Mouse (Mus musculus) kidney, adult 18-20 months (tissue): ENCODE data around the gene Tmem63b.

Experiments used
- DNase-seq: peaks from one replicate; pipeline ENCODE4 v3.0.0; 2021

Tmem63b gene

DNA sequence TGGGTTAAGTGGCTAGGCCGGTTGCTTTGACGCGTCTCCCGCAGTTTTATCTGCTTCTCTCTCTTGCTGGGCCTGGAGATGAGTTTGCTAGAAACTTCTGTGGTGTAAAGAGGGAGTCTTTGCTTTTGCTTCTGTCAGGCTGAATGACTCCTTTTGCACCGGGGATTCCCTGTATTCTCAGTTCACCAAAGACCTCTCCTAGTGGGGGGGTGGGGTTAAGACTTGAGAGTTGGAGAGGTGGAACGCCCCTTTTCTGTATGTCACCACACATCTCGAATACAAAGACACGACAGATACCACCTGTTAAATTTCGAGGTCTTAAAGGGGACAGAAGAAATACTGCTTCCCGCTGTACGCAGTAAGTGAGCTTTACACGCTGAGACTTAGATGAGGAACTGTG lies at the start of gene Tmem63b:
TSS of gene Tmem63b (minus strand) at position 190 of the 400 bp plus-strand sequence.
- no peak for DNase-seq

DNA sequence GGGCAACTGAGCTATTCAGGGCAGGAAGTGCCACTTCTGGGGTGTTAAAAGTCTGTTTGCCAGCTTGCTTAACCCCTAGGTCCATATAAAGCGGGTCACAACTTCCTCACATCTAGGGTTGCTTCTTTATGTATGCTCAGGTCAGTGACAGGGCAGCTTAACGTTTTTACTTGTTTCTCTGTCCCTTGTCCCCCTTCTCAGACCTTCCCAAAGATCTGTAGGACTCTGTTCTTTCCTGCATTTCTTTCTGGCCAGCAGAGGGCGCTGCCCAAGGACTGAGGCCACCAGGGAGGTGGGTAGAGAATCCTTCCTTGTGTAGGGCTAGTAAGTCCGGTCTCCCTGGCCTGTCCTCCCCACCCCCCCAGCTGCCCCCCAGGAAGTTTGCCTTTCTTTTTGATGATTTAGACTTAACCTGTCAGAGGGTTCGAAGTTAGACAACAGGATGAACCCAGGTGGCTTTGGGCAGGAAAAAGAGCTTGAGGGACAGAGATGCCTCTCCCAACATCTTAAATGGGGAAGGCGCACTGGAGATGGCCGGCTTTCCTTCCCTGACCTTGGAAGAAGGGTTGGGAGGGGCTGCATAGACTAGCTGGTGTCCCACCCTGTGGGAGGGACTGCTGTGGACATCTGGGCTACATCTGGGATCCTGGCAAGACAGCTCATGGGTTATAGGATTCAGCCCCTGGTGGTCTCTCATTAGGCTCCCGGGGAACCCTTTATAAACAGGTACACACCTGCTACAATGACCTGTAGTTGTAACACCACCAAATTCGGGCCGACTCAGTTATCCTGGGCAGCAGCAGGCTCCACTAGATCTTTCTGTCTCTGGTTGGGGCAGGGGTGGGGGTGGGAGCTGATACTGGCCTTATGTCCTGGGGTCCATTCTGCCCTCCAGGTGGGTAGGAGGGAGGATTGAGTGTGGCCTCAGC lies 48.9 kb upstream of the Tmem63b start:
- peak; percentile 86 for DNase-seq

DNA sequence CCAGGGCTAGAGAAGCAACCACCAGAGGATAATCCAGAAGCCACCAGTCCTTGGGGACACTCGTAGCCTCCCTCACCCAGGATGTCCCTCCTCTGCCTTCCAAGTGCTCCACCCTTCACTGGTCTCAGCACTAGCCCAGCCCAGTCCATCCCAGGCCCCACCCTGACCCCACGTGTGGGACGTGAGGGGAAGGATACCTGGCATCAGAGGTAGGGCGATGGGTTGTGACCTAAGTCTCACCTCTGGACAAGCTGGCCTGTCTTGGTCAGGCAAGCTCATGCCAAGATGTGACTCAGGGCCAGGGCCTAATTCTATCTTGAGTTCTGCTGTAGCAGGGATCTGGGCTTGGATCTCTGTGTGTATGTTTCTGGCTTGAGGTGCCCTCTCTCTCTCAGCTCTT lies 48.2 kb upstream of the Tmem63b start:
- no peak for DNase-seq

DNA sequence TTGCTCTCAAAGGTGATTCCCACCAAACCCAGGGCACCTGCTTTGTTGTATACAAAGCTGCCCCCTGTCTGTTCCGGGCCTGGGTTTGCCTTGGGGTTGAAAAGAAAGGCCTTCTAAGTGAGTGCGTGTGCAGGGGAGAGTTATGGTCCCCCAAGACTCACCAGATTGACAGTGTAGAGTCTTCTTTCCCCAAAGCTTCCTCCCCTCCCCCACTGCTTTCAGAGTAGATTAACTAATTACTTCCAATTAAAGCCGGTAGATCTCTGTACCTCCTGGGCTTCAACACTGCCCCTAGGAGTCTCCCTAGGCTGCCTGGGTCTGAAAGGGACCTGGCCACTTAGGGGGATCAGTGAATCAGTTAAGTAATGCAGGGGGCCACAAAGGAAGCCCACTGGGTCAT lies 47.6 kb upstream of the Tmem63b start:
- peak; percentile 20 for DNase-seq

DNA sequence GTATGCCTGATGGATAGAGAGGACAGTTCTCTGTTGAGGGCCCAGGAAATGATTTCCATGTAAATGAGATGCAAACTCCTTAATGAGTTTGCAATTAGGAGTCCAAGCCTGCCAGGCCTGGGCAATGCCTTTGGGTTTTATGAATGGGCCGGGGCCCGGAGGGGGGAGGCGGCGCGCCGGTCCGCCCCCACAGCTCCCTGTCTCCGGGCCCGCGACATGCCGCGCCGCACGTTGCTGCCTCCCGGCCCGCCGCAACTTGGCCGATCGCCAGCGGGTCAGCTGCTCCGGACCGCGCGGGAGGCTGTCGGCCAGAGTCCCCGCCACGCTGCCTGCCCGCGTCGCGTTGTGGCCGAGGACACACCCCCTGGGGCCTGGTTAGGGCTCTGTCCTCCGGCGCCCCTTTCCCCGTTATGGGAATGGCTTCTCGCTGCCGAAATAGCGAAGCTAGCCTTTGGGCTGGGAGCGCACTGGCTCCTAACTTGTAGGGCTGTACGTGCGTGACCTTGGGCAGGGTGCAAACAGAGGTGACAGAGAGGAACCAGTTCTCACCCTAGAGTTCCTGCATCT lies 47.1 kb upstream of the Tmem63b start, which contains the start of gene 1600014C23Rik:
TSS of gene 1600014C23Rik (minus strand) at position 110 of the 567 bp plus-strand sequence.
- DNase-seq = peak; percentile 80

DNA sequence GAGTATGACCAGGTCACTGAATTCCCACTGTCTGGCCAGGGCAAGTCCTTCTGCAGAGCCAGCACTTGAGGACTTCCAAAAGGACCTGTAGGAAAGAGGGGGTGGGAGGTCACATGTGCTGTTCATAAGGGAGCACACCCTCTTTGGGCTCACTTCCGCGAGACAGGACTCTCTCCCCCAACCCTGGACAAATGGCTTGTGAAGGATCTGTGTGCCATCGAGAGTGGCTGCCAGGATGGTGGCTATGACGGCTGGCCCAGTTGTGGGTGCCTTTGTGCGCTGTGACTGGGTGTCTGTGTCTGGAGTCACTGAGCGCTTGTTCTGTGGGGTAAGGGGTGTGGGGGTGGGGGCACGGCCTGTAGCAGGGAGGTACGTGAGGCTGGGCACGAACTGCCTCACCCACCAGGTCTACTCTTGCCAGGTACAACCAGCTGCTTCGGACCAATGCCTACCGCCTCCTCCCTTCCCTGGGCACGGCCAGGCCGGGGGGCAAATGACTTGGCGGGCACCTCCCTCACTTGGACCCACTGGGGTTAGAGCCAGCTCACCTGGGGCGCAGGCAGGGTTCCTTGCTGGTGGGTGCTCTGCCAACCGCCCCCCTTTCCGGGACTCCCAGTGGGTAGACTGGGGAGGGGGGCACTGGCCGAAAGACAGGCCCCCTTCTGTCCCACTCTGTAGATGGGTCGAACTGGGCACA lies 46.5 kb upstream of the Tmem63b start:
- peak; percentile 51 for DNase-seq

DNA sequence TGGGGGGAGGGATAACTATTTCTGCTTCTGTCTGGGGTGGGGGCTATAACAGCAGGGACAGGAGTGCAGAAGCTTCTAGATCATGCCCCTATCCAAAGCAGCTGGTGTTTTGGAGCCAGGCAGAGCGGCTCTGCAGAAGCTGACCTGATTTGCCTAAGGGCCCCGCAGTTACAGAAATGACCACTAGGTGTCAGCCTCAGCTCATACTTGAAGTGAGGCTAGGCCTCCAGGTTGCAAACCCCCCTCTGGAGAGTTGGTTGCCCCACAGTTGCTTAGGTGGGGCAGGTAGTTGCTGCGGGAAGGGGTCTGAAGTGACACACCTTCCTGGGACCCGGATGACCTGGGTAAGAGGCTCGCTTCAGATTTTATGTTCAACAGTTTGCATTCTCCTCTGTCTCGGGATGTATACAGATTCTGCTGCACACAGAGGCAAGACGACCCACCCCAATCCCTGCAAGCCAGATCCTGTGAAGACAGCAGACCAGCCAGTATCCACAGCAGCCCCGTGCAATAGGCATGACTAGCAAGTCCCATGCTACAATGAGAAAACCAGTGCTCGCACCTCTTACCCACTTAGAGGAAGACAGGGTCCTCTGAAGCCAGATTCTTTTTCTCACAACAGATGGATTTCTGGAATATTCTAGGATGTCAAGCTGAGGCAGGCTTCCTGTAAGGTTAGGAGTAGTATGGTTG lies 44.6 kb upstream of the Tmem63b start:
- peak; percentile 90 for DNase-seq

DNA sequence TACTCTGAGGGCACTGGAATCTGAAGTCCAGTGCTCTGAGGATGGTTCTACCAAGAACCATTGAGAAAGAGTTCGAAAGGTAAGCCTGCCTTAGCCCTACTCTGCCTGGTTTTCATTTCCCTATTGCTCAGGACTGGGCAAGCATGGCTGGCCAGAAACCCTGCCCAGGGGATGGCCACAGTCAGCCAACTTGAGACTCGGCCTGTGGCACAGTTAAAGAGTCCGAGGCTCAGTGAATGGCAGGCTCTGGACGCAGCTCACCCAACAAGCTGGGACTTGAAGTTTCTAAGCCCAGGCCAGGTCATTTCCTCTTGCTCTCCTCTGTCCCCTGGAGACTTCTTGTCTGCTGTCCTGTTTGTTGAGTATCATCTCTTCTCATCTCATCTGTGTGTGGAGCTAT lies 44.0 kb upstream of the Tmem63b start:
- DNase-seq = no peak

DNA sequence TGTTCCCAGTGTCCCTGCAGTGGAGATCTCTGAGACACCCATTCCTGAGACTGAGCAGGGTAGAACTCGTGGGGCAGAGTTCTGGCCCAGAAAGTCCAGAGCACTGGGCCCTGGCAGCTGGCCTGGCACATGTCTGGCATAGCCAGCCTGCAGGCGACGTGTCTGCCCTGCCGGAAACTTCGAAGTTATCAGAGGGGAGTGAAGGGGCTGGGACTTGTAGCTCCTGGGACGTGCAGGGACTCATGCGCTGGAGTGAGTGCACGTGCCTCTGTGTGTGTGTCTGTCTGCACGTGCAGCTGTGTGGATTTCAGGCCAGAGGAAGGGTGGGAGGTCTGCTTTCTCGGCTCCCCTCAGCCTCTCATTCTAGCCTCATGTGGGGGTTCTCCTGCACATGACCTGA lies 42.7 kb upstream of the Tmem63b start:
- DNase-seq = no peak

DNA sequence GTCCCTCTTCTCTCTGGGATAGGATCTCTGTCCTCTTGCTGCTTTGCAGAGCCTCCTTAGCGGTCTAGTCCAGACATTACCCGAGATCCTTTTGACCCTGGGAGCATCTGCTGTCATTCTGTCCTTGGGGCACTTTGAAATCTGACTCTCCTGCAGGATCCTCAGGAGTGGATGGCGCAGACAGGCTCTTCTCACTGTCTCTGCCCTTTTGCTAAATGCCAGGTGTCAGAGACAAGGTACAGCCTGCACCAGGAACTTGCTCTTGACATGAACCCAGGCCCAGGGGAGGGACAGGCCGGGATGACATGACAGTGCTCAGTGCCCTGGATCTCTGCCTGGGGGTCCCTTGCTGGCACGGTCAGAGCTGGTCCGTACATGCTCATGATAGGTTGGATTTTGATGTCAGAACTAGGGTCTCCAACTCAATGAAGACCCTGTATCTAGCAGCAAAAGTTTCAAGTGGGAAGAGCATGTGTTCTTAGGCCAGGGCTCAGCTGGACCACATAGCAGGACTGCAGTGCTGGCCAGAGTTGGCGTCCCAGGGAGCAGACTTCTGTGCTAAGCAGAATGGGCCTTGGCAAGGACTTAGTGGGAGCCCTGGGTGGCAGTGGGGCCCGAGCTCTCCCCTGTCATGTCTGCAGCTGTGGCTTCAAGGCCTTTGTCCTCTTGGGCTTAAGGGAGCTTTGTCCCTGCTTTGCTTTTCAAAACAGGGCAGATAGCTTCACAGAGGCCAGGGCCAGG lies 41.4 kb upstream of the Tmem63b start:
- DNase-seq = no peak

DNA sequence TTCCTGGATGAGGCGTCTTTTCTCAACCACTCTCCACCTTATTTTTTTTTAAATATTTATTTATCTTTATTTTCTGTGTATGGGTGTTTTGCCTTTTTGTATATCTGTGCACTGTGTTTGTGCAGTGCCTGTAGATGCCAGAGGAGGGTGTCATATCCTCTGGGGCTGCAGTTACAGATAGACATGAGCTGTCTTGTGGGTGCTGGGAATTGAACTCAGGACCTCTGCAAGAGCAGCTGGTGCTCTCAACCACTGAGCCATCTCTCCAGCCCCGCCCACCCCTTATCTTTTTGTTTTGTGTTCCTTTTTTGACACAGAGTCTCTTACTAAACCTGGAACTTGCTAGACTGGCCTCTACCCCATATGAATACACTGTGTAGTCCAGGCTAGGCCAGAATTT lies 40.8 kb upstream of the Tmem63b start:
- no peak for DNase-seq

DNA sequence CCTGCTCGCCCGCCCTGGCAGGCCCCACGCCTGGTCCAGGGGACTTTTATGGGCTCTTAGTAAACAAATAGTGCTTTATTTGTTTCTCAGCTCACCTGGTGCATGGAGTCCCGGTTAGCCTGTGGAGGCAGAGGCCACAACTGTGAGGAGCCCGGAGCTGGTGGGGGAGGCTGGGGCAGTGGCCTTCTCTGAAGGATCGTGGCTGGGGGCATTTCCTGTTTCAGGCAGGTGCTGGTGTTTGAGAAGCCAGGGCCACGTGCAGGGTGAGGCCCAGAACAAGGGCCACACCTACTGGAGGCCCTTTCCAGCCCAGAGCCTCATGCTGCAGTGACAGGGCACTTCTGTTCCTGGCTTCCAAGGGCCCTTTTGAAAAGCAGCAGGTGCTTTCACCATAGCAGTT lies 39.5 kb upstream of the Tmem63b start:
- no peak for DNase-seq

DNA sequence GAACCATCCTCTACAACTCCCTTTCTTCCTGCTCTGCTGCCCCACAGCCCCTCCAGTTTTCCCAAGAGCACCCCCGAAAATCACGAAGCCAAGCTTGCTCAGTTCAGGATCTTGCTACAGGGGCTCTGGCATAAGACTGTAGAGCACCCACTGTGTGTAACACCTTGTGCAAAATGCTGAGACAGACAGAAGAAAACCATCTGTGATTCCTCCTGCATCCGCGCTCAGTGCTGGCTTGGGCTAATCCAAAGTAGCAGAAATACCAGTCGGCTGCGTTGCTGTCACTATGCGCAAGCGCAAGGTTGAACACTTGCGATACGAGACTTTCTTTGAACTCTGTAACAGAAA lies 37.8 kb upstream of the Tmem63b start:
- no peak for DNase-seq

DNA sequence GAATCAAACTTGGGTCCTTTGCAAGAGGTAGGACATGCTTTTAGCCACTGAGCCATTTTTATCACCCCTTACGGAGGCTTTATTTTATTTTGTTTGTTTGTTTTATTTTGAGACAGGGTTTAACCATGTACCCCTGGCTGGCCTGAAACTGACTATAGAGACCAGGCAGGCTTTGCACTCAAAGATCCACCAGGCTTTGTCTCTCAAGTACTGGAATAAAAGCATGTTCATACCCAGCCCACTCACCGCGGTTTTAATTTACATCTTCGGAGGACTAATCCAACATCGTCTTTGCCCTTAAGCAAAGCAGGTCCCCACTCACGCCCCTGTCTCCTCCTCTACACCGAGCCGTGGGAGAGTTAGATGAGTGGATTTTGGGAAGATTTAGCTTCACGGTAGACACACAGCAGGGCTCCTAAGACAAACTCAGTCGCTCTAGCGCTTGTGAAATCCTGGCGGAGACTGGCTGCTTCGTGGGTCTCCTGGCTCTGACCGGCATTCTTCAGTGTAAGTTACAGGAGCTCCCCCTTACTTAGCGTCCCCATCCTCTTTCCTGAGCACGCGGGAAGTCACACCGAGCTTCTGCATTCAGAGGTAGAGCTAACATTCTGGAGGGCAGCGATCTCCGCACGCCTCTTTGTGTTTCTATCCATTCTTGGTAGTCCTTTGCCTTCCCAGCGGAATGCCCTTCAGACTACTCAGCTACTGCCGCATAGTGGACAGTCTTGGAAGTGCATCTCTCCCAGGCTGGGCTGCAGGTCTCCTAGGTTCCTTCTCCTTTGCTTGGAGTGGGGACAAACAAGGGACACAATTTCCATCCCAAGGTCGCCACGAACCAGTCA lies 37.2 kb upstream of the Tmem63b start:
- DNase-seq = peak; percentile 85

DNA sequence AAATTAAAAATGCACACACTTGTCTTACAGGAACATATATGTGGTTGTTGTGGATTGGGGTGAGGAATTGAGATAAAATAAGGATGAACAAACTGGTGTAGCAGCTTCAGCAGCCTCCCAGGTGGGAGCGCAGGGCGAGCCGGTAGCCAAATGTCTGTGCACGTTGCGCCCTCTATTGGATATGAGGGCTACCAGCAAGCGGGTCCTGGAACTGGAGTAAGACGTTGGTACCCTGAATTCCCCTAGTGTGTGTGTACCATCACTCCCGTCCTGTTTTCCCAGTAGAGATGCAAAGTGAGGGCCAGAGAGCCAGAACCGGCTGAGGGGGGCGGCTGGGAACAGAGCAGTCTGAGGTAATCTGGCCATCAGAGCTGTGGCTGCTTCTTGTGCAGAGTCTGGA lies 31.6 kb upstream of the Tmem63b start:
- peak; percentile 75 for DNase-seq

DNA sequence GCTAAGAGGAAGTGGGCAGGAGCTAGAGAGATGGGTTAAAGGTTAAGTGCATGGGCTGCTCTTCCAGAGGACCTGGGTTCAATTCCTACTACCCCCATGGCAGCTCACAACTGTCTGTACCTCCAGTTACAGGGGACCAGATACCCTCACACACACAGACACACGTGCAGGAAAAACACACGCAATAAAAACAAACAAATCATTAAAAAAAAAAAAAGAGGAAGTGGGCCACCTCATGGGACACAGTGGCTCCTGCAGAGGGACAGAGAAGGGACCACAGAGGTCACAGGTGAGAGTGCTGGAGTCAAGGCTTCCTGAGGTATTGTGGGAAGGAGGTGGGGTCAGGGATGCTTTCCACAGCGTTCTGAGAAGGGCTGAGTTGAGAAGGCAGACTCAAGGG lies 24.8 kb upstream of the Tmem63b start:
- DNase-seq = no peak

DNA sequence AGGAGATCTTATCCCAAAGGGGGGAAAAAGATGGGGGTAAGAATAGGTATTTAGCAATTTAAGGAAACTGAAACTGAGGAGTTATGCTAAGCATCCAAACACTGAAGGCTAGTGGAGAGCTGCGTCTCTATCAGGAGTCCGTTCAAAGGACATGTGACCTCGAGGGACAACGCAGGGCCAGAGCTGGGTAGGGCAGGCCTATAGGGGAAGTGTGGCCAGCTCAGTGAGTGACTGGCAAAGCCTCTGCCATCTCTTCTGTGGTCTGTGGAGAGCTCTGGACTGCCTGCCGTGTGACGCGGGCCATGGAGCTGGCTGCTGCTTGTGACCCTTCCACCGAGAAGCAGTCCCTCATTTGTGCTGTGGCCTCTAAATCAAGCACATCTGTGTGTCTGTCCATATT lies 23.7 kb upstream of the Tmem63b start:
- no peak for DNase-seq

DNA sequence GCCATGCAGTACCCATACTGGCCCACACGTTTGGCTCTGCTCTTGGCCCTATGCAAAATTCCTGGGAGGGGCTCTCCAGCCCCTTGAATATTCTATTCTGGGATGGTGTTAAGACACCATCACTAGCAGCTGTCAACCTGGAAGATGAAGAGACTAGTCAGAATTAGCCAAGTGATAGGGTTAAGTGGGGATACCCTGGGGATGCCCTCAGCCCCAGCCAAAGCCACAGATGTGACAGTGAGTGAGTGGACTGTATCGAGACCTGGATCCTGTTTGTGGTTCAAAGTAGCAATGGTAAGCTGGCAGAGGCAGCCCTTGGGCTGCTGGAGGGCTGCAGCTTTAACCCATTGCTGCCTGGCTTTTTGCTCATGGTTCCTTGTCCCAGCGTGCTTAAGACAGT lies 23.1 kb upstream of the Tmem63b start:
- DNase-seq = no peak

DNA sequence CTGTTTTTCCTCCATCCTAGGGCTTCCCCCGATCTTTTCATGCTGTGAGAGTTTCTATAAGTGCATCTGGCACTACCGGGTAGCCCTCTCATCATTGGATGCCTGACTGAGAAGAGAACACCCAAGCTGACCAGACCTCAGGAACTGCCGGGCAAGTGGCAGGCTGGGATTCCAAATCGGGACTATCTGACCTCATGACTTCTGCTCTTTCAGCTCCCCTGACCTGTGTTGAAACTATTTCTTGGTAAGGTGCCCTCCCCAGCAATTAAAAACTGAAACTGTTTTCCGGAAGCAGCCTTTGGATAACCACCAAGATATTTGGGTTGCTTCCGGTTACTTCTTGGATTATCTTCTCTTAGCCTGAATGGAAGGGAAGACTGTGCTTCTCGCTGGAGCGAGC lies 21.5 kb upstream of the Tmem63b start:
- DNase-seq = no peak

DNA sequence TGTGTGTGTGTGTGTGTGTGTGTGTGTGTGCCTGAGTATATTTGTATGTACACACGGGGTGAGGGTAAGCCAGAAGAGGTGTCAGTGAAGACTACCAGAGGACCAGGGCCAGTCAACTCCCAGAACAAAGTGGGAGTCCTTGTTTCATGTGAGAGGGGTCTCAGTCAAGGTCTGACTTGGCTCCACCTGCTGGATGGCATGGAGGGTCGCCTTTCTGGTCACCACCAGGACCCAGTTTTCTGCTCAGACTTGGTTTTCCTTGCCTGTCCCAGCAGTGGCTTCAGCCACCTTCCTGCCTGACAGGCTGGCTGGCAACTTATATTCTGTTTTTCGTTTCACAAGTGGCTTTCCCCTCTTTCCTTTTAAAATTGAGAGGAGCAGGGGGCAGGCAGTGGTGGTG lies 20.7 kb upstream of the Tmem63b start:
- DNase-seq = no peak

DNA sequence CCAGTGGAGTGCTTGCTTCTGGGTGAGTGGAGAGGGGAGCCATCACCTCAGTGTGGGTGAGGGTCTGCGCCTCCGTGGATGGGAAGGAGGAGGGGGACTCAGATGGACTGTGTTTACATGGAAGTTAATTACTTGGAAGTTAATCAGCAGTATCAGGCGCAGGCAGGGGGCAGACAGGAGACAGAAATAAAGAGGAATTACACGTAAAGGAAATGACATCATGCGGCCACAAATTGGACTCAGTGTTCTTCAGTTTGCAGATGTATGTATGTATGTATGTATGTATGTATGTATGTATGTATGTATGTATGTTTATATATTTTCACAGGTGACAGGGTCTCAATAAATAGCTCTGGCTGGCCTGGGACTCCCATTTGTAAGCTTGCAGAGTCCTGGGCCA lies 20.1 kb upstream of the Tmem63b start:
- no peak for DNase-seq

DNA sequence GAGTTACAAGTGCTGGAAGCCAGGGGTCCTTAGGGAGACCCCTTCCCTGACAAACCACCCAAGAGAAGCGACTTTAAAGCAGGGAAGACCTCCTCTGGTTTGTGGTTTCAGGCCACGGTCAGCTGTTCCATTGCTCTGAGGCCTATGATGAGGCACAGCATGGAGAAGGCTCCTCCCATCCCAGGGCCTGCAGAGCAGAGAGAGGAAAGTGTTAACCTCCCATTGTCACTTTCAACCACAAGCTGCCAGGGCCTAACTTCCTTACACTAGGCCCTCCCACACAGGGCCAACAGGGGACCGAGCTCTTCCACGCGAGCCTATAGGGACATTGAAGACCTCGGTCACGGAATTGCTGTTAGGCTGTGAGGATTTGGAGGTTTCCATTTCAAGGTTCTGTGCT lies 16.5 kb upstream of the Tmem63b start:
- no peak for DNase-seq
